Mouse (Mus musculus) heart, embryonic 16.5 days (tissue): ENCODE results near the gene Arhgef12. TPM values are rescaled to one million over a fixed set of nuclear protein-coding genes. Genes with fewer than 3 reads are reported as not detected.

Experiments used
- ATAC-seq: fragments of 200-750 bp; cut with Nextera tagmentation; replicated peaks from 2 replicates; pipeline ENCODE4 v1.8.0; 2017; ENCODE audit warnings: moderate number of reproducible peaks; ENCODE audit not compliant: insufficient read depth, low FRiP score; ENCODE audit errors: extremely low read depth
- H3K27ac ChIP-seq: fragments of 300-500 bp; sonication (generic); 2 replicates; pipeline ENCODE4 v1.5.1; 2014; ENCODE audit warnings: mild to moderate bottlenecking, low read length, control low read depth, moderate library complexity
- H3K27me3 ChIP-seq: fragments of 300-500 bp; sonication (generic); 2 replicates; pipeline ENCODE4 v1.6.1; 2014; ENCODE audit warnings: low read length, mixed read lengths; ENCODE audit not compliant: control insufficient read depth, insufficient read depth
- H3K36me3 ChIP-seq: fragments of 300-500 bp; sonication (generic); 2 replicates; pipeline ENCODE4 v1.6.1; 2014; ENCODE audit not compliant: control insufficient read depth, insufficient read depth
- H3K4me1 ChIP-seq: fragments of 300-500 bp; sonication (generic); 2 replicates; pipeline ENCODE4 v1.6.1; 2014; ENCODE audit warnings: low read length, mixed read lengths; ENCODE audit not compliant: control insufficient read depth, insufficient read depth
- H3K4me2 ChIP-seq: fragments of 300-500 bp; sonication (generic); 2 replicates; pipeline ENCODE4 v1.6.1; 2014; ENCODE audit warnings: low read depth, mild to moderate bottlenecking, control low read depth, low read length
- H3K4me3 ChIP-seq: fragments of 300-500 bp; sonication (generic); 2 replicates; pipeline ENCODE4 v1.5.1; 2014; ENCODE audit warnings: mild to moderate bottlenecking, control low read depth, low read length
- H3K9ac ChIP-seq: fragments of 300-500 bp; sonication (generic); 2 replicates; pipeline ENCODE4 v1.6.1; 2014; ENCODE audit warnings: low read length, control low read depth
- H3K9me3 ChIP-seq: fragments of 300-500 bp; sonication (generic); replicated peaks from 2 replicates; pipeline ENCODE4 v1.6.1; 2016; ENCODE audit warnings: low read length; ENCODE audit not compliant: control insufficient read depth
- WGBS: fragments of 180-500 bp; shearing (Covaris S2); extraction: QIAGEN DNeasy Blood & Tissue Kit; methylation state at CpG from one replicate; pipeline ENCODE4 v1.1.7; 2014; 5-methylcytosine and 5-hydroxymethylcytosine counted together
- polyA plus RNA-seq: library from polyadenylated mRNA; unstranded; fragments of >200 nt; fragmentation: Nextera tagmentation; extraction: Ambion mirVana; gene quantifications from 2 replicates; pipeline ENCODE4 v1.2.1, GENCODE M21; 2015

Arhgef12 gene
- polyA plus RNA-seq, 1 experiment from 2014 or later = 10.9 TPM

DNA sequence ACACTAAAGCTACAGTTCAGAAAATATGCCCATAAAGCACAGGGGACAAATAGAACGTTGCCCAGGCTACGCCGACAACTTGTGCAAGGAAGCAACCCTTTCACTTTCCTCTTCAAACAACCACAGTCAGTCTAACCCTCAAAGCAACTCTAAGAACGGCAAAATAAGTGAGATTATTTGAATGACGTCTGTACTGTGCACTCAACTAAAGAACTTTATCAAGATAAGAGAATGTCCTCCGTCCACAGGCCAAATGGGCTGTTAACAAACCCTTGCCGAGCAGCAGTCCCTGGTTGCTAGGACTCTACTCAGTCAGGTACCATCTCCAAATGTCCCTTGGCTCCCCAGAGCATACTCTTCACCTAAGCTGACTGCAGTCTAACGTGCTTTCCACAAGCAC, 68.6 kb downstream of the Arhgef12 start:
- whole genome bisulfite sequencing = 52% methylated on average over 8 of the region's 8 CpGs
- Histone ChIP-seq H3K36me3 (peaks cover 4% of the 10 kb centered on the region; the same call in 1 of the 2 replicates), H3K4me1 (peaks cover 17% of the 10 kb centered on the region), H3K9ac (no peak overlapping the region), H3K9me3 (no peaks in the 10 kb centered on the region), H3K27me3 (no peaks in the 10 kb centered on the region), H3K4me3 (no peak overlapping the region), H3K27ac (no peak overlapping the region), H3K4me2 (no peak overlapping the region)
- ATAC-seq = no peak

DNA sequence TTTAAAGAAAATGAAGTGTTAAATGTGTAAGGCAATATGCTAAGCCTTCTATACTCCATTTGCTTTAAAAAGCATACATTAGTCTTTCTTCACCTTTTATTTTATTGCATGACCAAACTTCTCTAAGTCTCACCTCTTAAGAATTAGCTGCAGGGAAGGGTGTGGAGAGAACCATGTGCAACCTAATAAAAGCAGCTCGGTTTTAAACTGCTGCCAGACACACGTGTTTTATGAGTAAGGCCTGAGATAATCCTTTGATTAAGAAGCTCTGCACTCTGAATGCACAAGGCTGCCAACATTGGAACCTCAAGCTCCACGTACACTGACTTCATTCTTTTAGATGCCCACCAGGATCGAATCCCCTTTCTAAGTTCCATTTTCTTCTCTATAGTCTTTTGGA, 71.8 kb downstream of the Arhgef12 start:
- no peak overlapping the region for H3K4me3 ChIP-seq
- H3K9ac ChIP-seq = no peak overlapping the region
- peaks cover 17% of the 10 kb centered on the region for H3K4me1 ChIP-seq
- 41% methylated on average over 4 of the region's 4 CpGs for WGBS
- no peaks in the 10 kb centered on the region for H3K27me3 ChIP-seq
- no peaks in the 10 kb centered on the region for H3K36me3 ChIP-seq
- H3K9me3 ChIP-seq = no peaks in the 10 kb centered on the region
- no peak overlapping the region; the same call in 1 of the 2 replicates for H3K27ac ChIP-seq
- H3K4me2 ChIP-seq = no peak overlapping the region
- ATAC-seq = 0 out of 2 replicates have a peak, but pooled peaks have one; percentile 23

- no peaks in the 10 kb centered on the region for H3K9me3 ChIP-seq
- no peak overlapping the region for H3K4me3 ChIP-seq
- no peak overlapping the region for H3K27ac ChIP-seq
- peaks cover 17% of the 10 kb centered on the region for H3K4me1 ChIP-seq
- H3K36me3 ChIP-seq = peaks cover 2% of the 10 kb centered on the region; the same call in 1 of the 2 replicates
- no peak overlapping the region for H3K9ac ChIP-seq
- ATAC-seq = no peak
- no peak overlapping the region for H3K4me2 ChIP-seq
- H3K27me3 ChIP-seq = no peaks in the 10 kb centered on the region
These were observed 72.8 kb downstream of the Arhgef12 start for GRCm38 (mm10) chr9:43034273-43034672.

GRCm38 (mm10) chr9:43027757-43028156, 79.3 kb downstream of the Arhgef12 start:
- ATAC-seq = no peak
- no peak overlapping the region for H3K4me2 ChIP-seq
- peaks cover 6% of the 10 kb centered on the region for H3K4me1 ChIP-seq
- H3K4me3 ChIP-seq = no peak overlapping the region
- H3K27ac ChIP-seq = no peak overlapping the region
- no peaks in the 10 kb centered on the region for H3K27me3 ChIP-seq
- H3K9me3 ChIP-seq = no peaks in the 10 kb centered on the region
- WGBS = 39% methylated on average over 5 of the region's 5 CpGs
- no peak overlapping the region for H3K9ac ChIP-seq
- H3K36me3 ChIP-seq = peaks cover 10% of the 10 kb centered on the region

GRCm38 (mm10) chr9:43021515-43022251, 85.4 kb downstream of the Arhgef12 start:
- Histone ChIP-seq H3K4me1 (peaks cover 24% of the 10 kb centered on the region), H3K4me3 (no peak overlapping the region), H3K4me2 (peak overlapping the region; percentile 14), H3K27me3 (no peaks in the 10 kb centered on the region), H3K9ac (peak overlapping the region; percentile 8; the same call in 1 of the 2 replicates), H3K27ac (peak overlapping the region; percentile 90), H3K36me3 (peaks cover 21% of the 10 kb centered on the region), H3K9me3 (no peaks in the 10 kb centered on the region)
- WGBS = 54% methylated on average over 5 of the region's 5 CpGs
- peak; percentile 73 for ATAC-seq

GRCm38 (mm10) chr9:43019656-43020055, 87.4 kb downstream of the Arhgef12 start:
- ATAC-seq = no peak
- Histone ChIP-seq H3K4me2 (no peak overlapping the region), H3K9me3 (no peaks in the 10 kb centered on the region), H3K36me3 (peaks cover 16% of the 10 kb centered on the region), H3K27me3 (no peaks in the 10 kb centered on the region), H3K27ac (no peak overlapping the region), H3K4me3 (no peak overlapping the region), H3K4me1 (peaks cover 24% of the 10 kb centered on the region), H3K9ac (no peak overlapping the region)
- 92% methylated on average over 9 of the region's 9 CpGs for WGBS

- Histone ChIP-seq H3K4me2 (no peak overlapping the region), H3K4me3 (no peak overlapping the region), H3K9ac (no peak overlapping the region), H3K9me3 (no peaks in the 10 kb centered on the region), H3K36me3 (peaks cover 24% of the 10 kb centered on the region), H3K4me1 (peaks cover 5% of the 10 kb centered on the region), H3K27me3 (no peaks in the 10 kb centered on the region), H3K27ac (no peak overlapping the region)
- ATAC-seq = no peak
- WGBS = 86% methylated on average over 5 of the region's 5 CpGs
These were observed 91.3 kb downstream of the Arhgef12 start for GRCm38 (mm10) chr9:43015786-43016185.

DNA sequence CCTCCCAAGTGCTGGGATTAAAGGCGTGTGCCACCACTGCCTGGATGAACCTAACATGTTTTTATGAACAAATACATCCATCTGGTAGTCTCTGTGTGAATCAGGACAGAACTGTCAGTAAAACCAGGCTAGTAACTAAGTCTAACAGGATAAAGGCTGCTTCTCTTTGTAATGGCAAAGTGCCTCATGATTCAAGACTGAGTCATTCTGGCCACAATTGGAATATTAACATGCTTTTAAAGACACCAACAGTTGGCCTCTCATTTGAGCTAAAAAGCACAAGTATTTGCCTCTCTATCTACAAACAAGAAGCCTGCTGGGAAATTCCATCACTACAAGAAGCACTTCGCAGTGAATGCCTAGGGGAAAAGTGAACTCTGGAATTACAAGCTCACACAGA, 91.7 kb downstream of the Arhgef12 start:
- no peak overlapping the region for H3K4me2 ChIP-seq
- H3K27me3 ChIP-seq = no peaks in the 10 kb centered on the region
- peaks cover 3% of the 10 kb centered on the region; the same call in 1 of the 2 replicates for H3K4me1 ChIP-seq
- H3K27ac ChIP-seq = no peak overlapping the region
- H3K36me3 ChIP-seq = peaks cover 24% of the 10 kb centered on the region
- H3K9me3 ChIP-seq = no peaks in the 10 kb centered on the region
- H3K9ac ChIP-seq = no peak overlapping the region
- H3K4me3 ChIP-seq = no peak overlapping the region
- 74% methylated on average over 2 of the region's 2 CpGs for WGBS
- no peak for ATAC-seq

DNA sequence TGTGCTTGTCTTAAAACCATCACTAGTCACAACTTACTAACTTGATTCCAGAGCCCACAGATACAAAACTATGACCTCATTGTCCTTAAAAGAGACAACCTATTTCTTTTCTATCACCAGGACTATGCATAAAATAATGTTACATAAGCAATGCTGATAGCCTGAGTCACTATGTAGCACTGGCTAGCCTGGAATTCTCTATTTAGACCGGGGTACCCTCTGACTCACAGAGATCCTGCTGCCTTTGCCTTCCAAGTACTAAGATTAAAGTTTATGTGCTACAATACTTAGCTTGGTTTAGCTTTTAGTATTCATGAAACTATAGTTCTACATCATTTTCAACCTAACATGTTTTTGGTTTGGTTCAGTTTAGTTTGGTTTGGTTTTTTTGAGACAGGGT, 92.2 kb downstream of the Arhgef12 start:
- no peak overlapping the region for H3K4me2 ChIP-seq
- H3K27me3 ChIP-seq = no peaks in the 10 kb centered on the region
- H3K36me3 ChIP-seq = peaks cover 26% of the 10 kb centered on the region
- H3K9me3 ChIP-seq = no peaks in the 10 kb centered on the region
- H3K27ac ChIP-seq = no peak overlapping the region
- ATAC-seq = no peak
- no peak overlapping the region for H3K4me3 ChIP-seq
- H3K9ac ChIP-seq = no peak overlapping the region
- H3K4me1 ChIP-seq = peaks cover 3% of the 10 kb centered on the region; the same call in 1 of the 2 replicates
- 93% methylated on average over 1 of the region's 1 CpGs for WGBS
